Mouse (Mus musculus): ENCODE results near the gene Nras.

DNA sequence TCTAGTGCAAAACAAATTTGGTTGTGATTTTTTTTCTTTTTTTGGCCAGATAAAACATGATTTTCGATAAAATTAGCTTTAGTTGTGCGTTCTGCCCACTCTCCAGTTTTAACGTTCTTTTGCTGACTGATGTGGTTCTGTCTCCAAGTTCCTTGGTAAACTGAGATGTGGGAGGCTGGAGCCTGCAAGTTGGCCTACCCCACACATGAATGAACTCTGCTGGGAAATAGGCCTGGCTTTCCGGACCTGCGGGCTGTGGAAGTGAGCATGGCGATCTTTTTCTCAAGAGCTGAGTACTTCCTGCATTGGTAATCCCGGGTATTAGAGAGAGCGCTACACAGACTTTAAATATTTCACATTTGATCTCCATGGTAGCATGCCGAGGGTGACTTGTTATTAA lies 17.8 kb downstream of the Nras start:
- TF ChIP-seq CTCF (IDR thresholded peaks at IDR 0.05; ENCODE audit: borderline replicate concordance, insufficient read depth, low read depth, low read length) (no peak), POLR2A (IDR thresholded peaks at IDR 0.05; ENCODE audit: borderline replicate concordance, insufficient read depth, low read length) (no peak)
